Mouse (Mus musculus): ENCODE data around the gene Tcf20.

Tcf20 gene

GRCm38 (mm10) chr15:82992911-82993310 is 5.2 kb upstream of the Tcf20 start:
- DNase-seq (ENCODE audit: low spot score) = no peak

DNA sequence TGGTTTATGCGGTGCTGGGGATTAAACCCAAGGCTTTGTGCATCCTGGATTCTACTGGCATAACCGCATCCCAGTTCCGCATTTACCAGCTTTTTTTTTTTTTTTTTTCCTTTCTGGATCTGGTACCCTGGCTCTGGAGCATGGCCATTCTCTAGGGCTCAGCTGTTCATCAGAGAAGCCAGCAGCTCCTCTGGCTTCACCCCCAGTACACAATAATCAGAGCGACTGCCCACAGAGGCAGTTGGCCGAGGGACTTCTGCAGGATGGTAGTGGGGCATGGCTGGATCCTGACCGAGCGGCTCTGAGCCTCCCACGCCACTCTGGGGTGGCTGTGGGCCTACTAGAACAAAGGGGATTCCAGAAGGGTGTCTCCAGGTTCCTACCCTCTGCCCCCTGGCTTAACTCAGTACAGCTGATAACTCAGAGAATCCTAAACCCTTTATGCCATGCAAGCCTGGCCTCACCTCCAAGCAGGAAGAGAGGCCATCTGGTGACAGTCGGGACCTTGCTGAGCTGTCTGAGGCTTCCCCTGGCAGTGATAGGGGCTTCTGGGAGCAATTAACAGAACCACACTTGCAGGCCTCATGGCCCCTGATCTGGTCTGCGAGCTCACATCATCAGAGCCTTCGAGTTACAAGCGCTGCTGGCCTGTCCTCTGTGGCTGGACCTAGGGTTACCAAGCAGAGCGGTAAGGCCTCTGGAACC is 4.6 kb upstream of the Tcf20 start:
- no peak for DNase-seq (ENCODE audit: low spot score)

DNA sequence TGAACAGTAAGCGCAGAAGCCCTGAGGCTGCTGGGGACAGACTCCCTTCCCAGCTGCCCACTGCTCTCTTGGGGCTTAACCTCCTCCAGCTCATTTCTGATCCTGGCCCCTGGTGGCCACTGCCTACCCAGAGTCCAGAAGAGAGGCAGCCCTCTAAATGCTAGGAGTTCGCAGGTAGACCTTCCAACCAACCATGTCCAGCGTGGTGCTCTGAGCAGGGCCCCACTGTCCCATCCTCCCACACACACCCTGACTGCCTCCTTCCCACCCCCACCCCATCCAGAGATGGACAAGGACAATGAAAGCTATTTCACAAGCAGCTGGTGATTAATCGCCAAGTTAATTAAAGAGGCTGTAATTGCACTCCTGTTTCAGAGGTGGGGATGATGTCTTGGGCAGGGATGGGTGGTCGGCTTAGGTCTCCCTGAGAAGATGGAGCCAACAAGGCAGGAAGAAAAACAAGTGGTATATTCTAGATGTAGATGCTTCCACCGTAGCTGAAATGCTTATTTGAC is 1.6 kb upstream of the Tcf20 start:
- no peak for DNase-seq (ENCODE audit: low spot score)

- no peak for DNase-seq (ENCODE audit: low spot score)
These were observed 499 bp downstream of the Tcf20 start for GRCm38 (mm10) chr15:82987014-82987731.

- DNase-seq (ENCODE audit: low spot score) = no peak
These were observed 3.1 kb downstream of the Tcf20 start for GRCm38 (mm10) chr15:82984574-82984973.

- DNase-seq (ENCODE audit: low spot score) = no peak
These were observed 3.6 kb downstream of the Tcf20 start for GRCm38 (mm10) chr15:82984097-82984496.

DNA sequence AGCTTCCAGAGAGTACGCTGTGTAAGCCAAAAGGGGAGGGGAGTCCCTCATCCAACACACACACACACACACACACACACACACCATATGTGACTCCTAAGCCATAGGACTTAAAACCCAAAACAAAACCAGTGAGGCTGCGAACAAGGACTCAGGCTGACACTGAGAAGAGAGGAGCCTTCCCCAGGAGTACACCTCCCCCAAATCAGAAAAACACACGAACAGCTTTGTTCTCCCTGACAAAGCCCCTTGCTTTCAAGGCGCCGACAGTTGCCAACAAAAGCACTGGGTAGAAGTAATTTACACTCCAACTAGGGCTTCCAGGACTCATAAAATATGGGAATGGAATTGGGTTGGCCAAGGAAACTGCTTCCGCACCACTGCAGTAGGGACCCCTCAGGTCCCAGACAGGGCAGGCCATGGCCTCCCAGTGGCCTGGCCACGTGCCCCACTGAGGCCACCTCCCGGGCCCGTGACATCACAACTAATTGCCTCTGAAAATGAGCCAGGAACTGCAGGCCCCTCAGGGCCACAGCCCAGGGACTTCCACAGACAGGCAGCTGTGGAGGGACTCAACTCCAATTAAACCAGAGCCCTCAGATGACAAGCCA is 4.2 kb downstream of the Tcf20 start:
- no peak for DNase-seq (ENCODE audit: low spot score)

- DNase-seq (ENCODE audit: low spot score) = no peak
These were observed 4.8 kb downstream of the Tcf20 start for GRCm38 (mm10) chr15:82982724-82983415.

DNA sequence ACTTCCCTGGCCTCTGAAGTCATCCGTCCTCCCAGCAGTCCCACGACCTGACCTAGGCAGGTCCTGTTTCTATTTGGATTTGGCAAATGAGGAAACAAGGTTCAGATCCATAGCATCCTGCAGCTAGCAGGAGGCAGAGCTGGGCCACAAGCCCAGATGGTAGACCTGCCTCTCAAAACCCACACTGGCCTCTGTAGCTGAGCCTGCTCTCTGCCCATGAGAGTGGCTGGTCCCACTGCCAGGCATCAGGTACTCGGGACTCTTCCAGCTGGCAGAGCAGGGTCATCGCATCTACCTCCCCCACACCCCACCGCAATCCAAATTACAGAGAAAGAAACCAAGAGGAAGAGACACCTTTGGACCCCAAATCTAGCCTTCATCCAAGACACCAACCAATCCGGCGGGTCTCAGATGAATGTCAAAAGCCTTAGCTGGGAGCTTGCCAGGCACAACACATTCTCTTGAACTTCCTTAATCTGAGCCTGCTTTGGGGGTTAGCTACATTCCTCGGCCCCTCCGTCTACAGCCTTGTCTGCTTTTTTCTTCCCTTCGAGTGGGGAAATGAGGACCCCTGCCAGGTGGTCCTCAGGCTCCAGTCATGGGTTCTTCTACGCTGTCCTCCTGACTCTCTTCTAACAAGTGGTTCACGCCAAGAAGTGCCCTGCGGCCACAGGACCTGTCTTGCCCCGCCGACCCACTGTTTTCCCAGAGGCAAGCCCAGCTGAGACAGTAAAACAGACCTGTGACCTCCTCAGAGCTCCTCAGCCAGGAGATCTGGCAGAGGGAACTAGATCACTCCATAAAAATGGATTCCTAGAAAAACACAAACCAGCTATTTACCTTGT is 5.8 kb downstream of the Tcf20 start:
- no peak for DNase-seq (ENCODE audit: low spot score)

DNA sequence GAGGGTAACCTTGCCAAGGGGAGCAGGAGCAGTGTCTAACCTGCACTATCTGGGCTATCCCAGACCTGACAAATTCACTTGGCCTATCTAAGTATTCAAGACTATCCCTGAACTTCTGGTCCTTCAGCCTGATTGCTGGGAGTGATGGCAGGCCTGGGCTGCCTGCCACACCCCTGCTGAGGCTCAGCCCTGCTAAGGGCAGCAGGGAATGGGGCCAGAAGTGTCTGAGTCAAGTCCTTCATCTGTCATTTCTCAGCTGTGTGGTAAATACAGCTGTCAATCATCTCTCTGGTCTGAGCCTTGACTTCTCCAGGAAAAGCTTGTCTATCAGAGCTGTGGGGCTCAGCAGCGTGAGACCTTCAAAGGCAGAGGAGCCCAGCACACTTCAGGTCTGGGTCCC is 8.1 kb downstream of the Tcf20 start:
- no peak for DNase-seq (ENCODE audit: low spot score)

DNA sequence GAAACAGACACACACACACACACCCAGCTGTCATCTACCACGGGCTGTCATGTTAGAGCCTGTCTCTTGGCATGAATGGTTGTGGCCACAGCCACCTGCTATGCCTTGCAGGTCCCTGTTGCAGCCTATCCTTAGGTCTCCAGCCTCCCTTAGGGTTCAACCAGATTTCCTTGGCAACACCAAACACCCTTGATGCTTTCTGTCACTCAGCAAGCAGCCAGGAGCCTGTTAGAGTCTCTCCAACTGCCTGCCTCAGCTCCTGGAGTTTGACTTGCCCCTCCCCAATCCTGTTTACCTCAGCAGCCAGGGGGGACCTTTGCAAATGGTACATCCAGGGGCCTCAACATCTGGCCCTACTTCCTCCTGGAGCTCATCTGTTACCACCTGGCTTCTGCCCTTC is 13.2 kb downstream of the Tcf20 start:
- no peak for DNase-seq (ENCODE audit: low spot score)

DNA sequence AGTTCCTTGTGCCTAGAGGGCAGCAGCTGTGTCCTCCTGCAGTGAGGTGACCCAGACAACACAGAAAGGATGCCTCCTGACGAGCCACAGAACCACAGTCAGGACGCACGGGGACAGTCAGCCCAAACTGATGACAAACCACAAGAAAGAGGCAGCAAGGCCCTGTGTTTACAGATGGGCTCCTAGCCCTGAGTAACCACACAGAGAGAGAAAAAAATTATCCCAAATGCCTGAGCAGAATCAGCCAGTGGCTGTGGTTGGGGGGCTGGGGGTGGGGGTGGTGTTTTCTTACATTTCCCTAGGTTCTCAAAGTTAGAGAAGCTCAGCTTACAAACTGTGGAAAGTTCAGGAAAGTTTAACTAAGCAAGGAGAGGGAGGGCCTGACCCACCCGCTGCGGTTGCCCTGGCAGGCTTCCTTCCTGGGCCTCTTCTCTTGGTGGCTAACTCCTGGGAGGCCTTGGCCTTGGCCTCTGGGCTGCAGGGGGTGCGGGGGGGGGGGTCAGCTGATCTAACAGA is 18.4 kb downstream of the Tcf20 start:
- no peak for DNase-seq (ENCODE audit: low spot score)

DNA sequence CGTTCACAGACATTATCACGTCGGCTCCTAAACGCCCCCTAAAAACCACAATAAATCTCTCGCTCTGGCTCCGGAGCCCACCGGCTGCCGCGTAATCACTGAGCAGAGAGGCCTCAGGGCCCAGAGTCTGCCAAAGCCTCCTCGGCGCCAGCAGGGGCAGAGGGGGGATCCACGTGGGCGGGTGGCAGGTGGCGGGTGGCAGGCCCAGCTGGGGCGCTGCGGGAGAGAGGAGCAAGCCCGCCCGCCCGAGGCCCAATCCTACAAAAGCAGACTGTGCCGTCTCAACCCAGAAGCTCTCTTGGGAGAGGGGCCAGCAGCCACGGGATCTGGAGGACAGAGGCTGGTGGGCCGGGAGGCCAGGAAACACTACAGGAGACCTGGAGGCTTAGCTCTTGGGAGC is 19.2 kb downstream of the Tcf20 start:
- DNase-seq (ENCODE audit: low spot score) = no peak

DNA sequence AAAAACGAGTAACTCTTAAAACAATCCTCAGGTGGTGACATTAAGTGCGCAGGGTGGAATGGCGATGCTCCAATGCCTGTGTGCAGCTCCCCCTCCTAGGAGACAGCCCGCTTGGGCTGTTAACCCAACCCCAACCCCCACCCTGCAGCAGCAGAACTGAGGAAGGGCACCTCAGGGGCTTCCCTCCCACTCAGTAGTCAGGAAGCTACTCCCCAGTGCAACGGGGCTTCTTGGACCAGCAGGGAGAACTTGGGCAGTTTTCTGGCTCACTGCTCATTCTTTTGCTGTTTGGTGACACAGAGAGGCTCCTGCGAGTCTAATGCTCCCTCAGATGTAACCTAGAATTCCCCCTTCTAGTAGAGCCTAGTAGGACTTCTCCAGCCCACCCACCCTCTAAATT is 19.7 kb downstream of the Tcf20 start:
- no peak for DNase-seq (ENCODE audit: low spot score)

DNA sequence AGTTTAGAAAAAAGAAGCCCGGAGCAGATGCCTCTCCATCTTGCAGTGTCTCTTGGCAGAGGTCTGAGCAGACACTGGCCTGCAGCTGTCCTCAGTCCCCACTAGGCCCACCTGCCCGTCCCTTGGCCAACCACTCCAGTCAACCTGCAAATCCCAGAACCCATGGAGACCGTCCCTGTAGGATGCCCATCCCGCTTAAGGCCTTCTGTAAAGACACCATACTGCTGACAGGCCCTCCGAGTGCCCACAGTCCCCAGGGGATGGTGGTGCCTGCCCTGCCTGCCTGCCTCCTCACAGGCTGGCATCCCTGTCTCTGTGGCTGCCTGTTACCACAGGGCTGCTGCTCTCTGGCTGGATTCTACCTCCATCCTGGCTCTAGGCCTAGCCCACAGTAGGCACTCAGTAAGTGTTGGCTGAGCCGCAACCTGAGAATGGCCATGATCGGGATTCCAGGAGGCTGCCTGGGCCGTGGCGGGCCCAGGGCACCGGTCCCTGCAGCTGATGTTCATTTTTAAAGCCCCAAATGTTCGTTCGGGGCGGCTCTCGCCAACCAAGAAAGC is 23.3 kb downstream of the Tcf20 start:
- no peak for DNase-seq (ENCODE audit: low spot score)

- no peak for DNase-seq (ENCODE audit: low spot score)
These were observed 24.0 kb downstream of the Tcf20 start for GRCm38 (mm10) chr15:82963556-82964156.

GRCm38 (mm10) chr15:82963090-82963489 is 24.6 kb downstream of the Tcf20 start:
- DNase-seq (ENCODE audit: low spot score) = no peak

- DNase-seq (ENCODE audit: low spot score) = no peak
These were observed 25.1 kb downstream of the Tcf20 start for GRCm38 (mm10) chr15:82962536-82962935.

DNA sequence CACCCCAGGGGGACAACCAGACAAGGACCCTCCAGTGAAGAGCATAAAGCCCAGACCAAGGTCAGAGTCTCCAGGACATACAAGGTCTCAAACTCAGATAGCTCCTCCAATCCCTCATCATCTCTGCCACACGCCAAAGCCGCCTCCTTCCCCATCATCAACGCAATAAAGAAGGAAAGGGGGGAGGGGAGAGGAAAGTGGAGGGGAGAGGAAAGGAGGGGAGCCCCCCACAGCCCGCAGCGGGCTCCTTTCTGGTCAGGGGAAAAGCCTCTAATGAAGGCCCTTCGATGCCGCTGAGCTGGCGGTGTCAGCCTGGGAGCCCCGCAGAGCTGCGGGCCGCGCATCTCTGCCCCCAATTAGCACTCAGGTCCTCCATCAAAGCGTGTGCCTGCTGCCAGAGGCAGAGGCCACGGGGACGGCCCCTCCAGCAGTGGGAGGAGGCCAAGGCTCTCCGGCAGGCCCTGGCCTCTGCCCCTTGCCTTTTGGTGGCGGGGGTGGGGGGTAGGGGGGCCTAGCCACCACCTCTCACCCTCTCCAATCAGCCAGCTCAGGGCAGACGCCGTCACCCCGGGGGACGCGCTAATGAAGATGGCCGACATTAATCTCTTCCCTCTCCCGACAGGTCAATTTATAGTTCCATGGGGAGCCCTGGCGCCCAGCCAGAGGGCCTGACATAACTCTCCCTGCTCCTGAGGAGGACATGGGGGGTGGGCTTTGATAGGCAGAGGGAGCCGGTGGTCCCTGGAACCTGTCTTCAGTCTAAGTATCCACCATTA is 26.7 kb downstream of the Tcf20 start:
- DNase-seq (ENCODE audit: low spot score) = no peak

DNA sequence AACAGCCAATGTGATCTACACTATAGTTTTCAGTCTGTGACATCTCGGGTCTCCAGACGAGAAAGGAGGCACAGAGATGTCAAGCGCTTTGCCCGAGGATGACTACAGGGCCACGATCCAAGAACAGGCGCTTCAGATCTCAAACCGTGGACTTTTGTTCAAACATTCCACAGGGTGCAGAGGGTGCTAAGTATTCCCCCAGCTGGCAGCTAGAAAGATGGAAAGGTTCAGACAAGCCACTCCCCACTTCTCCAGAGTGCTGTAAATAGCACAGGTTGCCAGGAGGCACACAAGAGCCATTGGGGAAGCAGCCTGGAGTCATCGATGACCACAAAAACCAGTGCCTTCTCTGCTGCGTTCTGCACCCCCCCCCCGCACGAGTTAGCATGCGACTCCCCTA is 28.5 kb downstream of the Tcf20 start:
- no peak for DNase-seq (ENCODE audit: low spot score)
